Mouse (Mus musculus): ENCODE data around the gene Gls2. TPM values are rescaled to one million over a fixed set of nuclear protein-coding genes. Genes with fewer than 3 reads are reported as not detected.
"Not testable (repeated sequence)": the region's sequence is repeated elsewhere in the genome, so short reads cannot be mapped to it uniquely, and the experiment has no call there.

Gene Gls2
- polyA plus RNA-seq, 1 experiment from 2014 or later, result 1.3 TPM

GRCm38 (mm10) chr10:128208326-128208725, 14.1 kb downstream of the Gls2 start:
- H3K4me3 ChIP-seq (ENCODE audit: low read depth, low read length), result no peak overlapping the region
- no peaks in the 10 kb centered on the region for H3K36me3 ChIP-seq (ENCODE audit: control insufficient read depth, insufficient read depth, low read length)
- H3K4me1 ChIP-seq (ENCODE audit: control insufficient read depth, insufficient read depth, low read length), result peaks cover 9% of the 10 kb centered on the region; the same call in 1 of the 2 replicates
- H3K9ac ChIP-seq (ENCODE audit: low read depth, low read length), result no peak overlapping the region
- peaks cover 1% of the 10 kb centered on the region; the same call in 1 of the 2 replicates for H3K27me3 ChIP-seq (ENCODE audit: control insufficient read depth, insufficient read depth, low read length)
- WGBS (ENCODE audit: insufficient replicate concordance), result 90% methylated on average over 10 of the region's 10 CpGs
- ATAC-seq (replicated peaks; ENCODE audit: insufficient number of reproducible peaks, low FRiP score, low TSS enrichment), result no peak
- H3K4me2 ChIP-seq, result no peak overlapping the region
- H3K9me3 ChIP-seq (replicated peaks; ENCODE audit: control insufficient read depth, low read length), result no peaks in the 10 kb centered on the region
- no peak overlapping the region for H3K27ac ChIP-seq (ENCODE audit: low read depth, low read length)

GRCm38 (mm10) chr10:128209311-128210009, 15.2 kb downstream of the Gls2 start:
- H3K27me3 ChIP-seq (ENCODE audit: control insufficient read depth, insufficient read depth, low read length), result peaks cover 6% of the 10 kb centered on the region; the same call in 1 of the 2 replicates
- H3K9ac ChIP-seq (ENCODE audit: low read depth, low read length), result no peak overlapping the region
- no peak overlapping the region for H3K27ac ChIP-seq (ENCODE audit: low read depth, low read length)
- no peaks in the 10 kb centered on the region for H3K9me3 ChIP-seq (replicated peaks; ENCODE audit: control insufficient read depth, low read length)
- no peak overlapping the region for H3K4me2 ChIP-seq
- no peak for ATAC-seq (replicated peaks; ENCODE audit: insufficient number of reproducible peaks, low FRiP score, low TSS enrichment)
- 88% methylated on average over 11 of the region's 11 CpGs for WGBS (ENCODE audit: insufficient replicate concordance)
- peaks cover 9% of the 10 kb centered on the region; the same call in 1 of the 2 replicates for H3K4me1 ChIP-seq (ENCODE audit: control insufficient read depth, insufficient read depth, low read length)
- no peak overlapping the region for H3K4me3 ChIP-seq (ENCODE audit: low read depth, low read length)
- no peaks in the 10 kb centered on the region for H3K36me3 ChIP-seq (ENCODE audit: control insufficient read depth, insufficient read depth, low read length)

- H3K9ac ChIP-seq (ENCODE audit: low read depth, low read length), result no peak overlapping the region
Observed at GRCm38 (mm10) chr10:128210131-128210530, 15.9 kb downstream of the Gls2 start.

GRCm38 (mm10) chr10:128210954-128211353, 16.7 kb downstream of the Gls2 start:
- Histone ChIP-seq H3K4me2 (peak overlapping the region; percentile 96), H3K4me1 (ENCODE audit: control insufficient read depth, insufficient read depth, low read length) (peaks cover 9% of the 10 kb centered on the region; the same call in 1 of the 2 replicates), H3K36me3 (ENCODE audit: control insufficient read depth, insufficient read depth, low read length) (no peaks in the 10 kb centered on the region), H3K9me3 (replicated peaks; ENCODE audit: control insufficient read depth, low read length) (no peaks in the 10 kb centered on the region), H3K9ac (ENCODE audit: low read depth, low read length) (peak overlapping the region; percentile 82), H3K27ac (ENCODE audit: low read depth, low read length) (no peak overlapping the region), H3K4me3 (ENCODE audit: low read depth, low read length) (peak overlapping the region; percentile 76), H3K27me3 (ENCODE audit: control insufficient read depth, insufficient read depth, low read length) (peaks cover 6% of the 10 kb centered on the region; the same call in 1 of the 2 replicates)
- WGBS (ENCODE audit: insufficient replicate concordance), result 25% methylated on average over 14 of the region's 14 CpGs
- no peak for ATAC-seq (replicated peaks; ENCODE audit: insufficient number of reproducible peaks, low FRiP score, low TSS enrichment)

More at GRCm38 (mm10) chr10:128210131-128210530, 15.9 kb downstream of the Gls2 start:
- Histone ChIP-seq H3K4me1 (ENCODE audit: control insufficient read depth, insufficient read depth, low read length) (peaks cover 9% of the 10 kb centered on the region; the same call in 1 of the 2 replicates), H3K27me3 (ENCODE audit: control insufficient read depth, insufficient read depth, low read length) (peaks cover 6% of the 10 kb centered on the region; the same call in 1 of the 2 replicates), H3K9me3 (replicated peaks; ENCODE audit: control insufficient read depth, low read length) (no peaks in the 10 kb centered on the region), H3K4me2 (no peak overlapping the region; the same call in 1 of the 2 replicates), H3K27ac (ENCODE audit: low read depth, low read length) (no peak overlapping the region), H3K36me3 (ENCODE audit: control insufficient read depth, insufficient read depth, low read length) (no peaks in the 10 kb centered on the region), H3K4me3 (ENCODE audit: low read depth, low read length) (no peak overlapping the region)
- no peak for ATAC-seq (replicated peaks; ENCODE audit: insufficient number of reproducible peaks, low FRiP score, low TSS enrichment)
- WGBS (ENCODE audit: insufficient replicate concordance), result 95% methylated on average over 2 of the region's 2 CpGs

GRCm38 (mm10) chr10:128211390-128212108, 17.3 kb downstream of the Gls2 start, which contains the start of gene Spryd4:
Gene Spryd4, minus strand, starts transcription at chr10:128211807.
- Histone ChIP-seq H3K4me3 (ENCODE audit: low read depth, low read length) (peak within 1 kb of the TSS; percentile 76), H3K27ac (ENCODE audit: low read depth, low read length) (peak within 1 kb of the TSS; percentile 35; the same call in 1 of the 2 replicates), H3K4me2 (peak within 1 kb of the TSS; percentile 96), H3K4me1 (ENCODE audit: control insufficient read depth, insufficient read depth, low read length) (peaks cover 9% of the 10 kb centered on the region; the same call in 1 of the 2 replicates), H3K36me3 (ENCODE audit: control insufficient read depth, insufficient read depth, low read length) (no peaks in the 10 kb centered on the region), H3K9me3 (replicated peaks; ENCODE audit: control insufficient read depth, low read length) (no peaks in the 10 kb centered on the region), H3K9ac (ENCODE audit: low read depth, low read length) (peak within 1 kb of the TSS; percentile 82), H3K27me3 (ENCODE audit: control insufficient read depth, insufficient read depth, low read length) (peaks cover 6% of the 10 kb centered on the region; the same call in 1 of the 2 replicates)
- ATAC-seq (replicated peaks; ENCODE audit: insufficient number of reproducible peaks, low FRiP score, low TSS enrichment), result peak; percentile 91
- WGBS (ENCODE audit: insufficient replicate concordance), result under 1% methylated on average over 30 of the region's 30 CpGs

- no peak for ATAC-seq (replicated peaks; ENCODE audit: insufficient number of reproducible peaks, low FRiP score, low TSS enrichment)
- H3K36me3 ChIP-seq (ENCODE audit: control insufficient read depth, insufficient read depth, low read length), result no peaks in the 10 kb centered on the region
- H3K27ac ChIP-seq (ENCODE audit: low read depth, low read length), result peak overlapping the region; percentile 35; the same call in 1 of the 2 replicates
- 37% methylated on average over 6 of the region's 6 CpGs for WGBS (ENCODE audit: insufficient replicate concordance)
- H3K27me3 ChIP-seq (ENCODE audit: control insufficient read depth, insufficient read depth, low read length), result peaks cover 6% of the 10 kb centered on the region; the same call in 1 of the 2 replicates
- peak overlapping the region; percentile 96 for H3K4me2 ChIP-seq
- H3K4me3 ChIP-seq (ENCODE audit: low read depth, low read length), result peak overlapping the region; percentile 76
- peak overlapping the region; percentile 82; the same call in 1 of the 2 replicates for H3K9ac ChIP-seq (ENCODE audit: low read depth, low read length)
- H3K4me1 ChIP-seq (ENCODE audit: control insufficient read depth, insufficient read depth, low read length), result peaks cover 9% of the 10 kb centered on the region; the same call in 1 of the 2 replicates
- no peaks in the 10 kb centered on the region for H3K9me3 ChIP-seq (replicated peaks; ENCODE audit: control insufficient read depth, low read length)
Observed at GRCm38 (mm10) chr10:128212148-128212547, 17.9 kb downstream of the Gls2 start.

- Histone ChIP-seq H3K4me2 (peak overlapping the region; percentile 65), H3K4me1 (ENCODE audit: control insufficient read depth, insufficient read depth, low read length) (peaks cover 9% of the 10 kb centered on the region; the same call in 1 of the 2 replicates), H3K9me3 (replicated peaks; ENCODE audit: control insufficient read depth, low read length) (no peaks in the 10 kb centered on the region), H3K27ac (ENCODE audit: low read depth, low read length) (no peak overlapping the region), H3K9ac (ENCODE audit: low read depth, low read length) (peak overlapping the region; percentile 66), H3K36me3 (ENCODE audit: control insufficient read depth, insufficient read depth, low read length) (no peaks in the 10 kb centered on the region), H3K4me3 (ENCODE audit: low read depth, low read length) (peak overlapping the region; percentile 33), H3K27me3 (ENCODE audit: control insufficient read depth, insufficient read depth, low read length) (peaks cover 6% of the 10 kb centered on the region; the same call in 1 of the 2 replicates)
- ATAC-seq (replicated peaks; ENCODE audit: insufficient number of reproducible peaks, low FRiP score, low TSS enrichment), result peak; percentile 36; the same call in 1 of the 2 replicates
- WGBS (ENCODE audit: insufficient replicate concordance), result 2% methylated on average over 18 of the region's 18 CpGs
Observed at GRCm38 (mm10) chr10:128212871-128213323, 18.6 kb downstream of the Gls2 start.

GRCm38 (mm10) chr10:128214112-128214511, 19.9 kb downstream of the Gls2 start:
- H3K27ac ChIP-seq (ENCODE audit: low read depth, low read length); H3K4me1 ChIP-seq (ENCODE audit: control insufficient read depth, insufficient read depth, low read length); H3K36me3 ChIP-seq (ENCODE audit: control insufficient read depth, insufficient read depth, low read length); ATAC-seq (replicated peaks; ENCODE audit: insufficient number of reproducible peaks, low FRiP score, low TSS enrichment); H3K4me3 ChIP-seq (ENCODE audit: low read depth, low read length); H3K4me2 ChIP-seq; H3K27me3 ChIP-seq (ENCODE audit: control insufficient read depth, insufficient read depth, low read length); H3K9me3 ChIP-seq (replicated peaks; ENCODE audit: control insufficient read depth, low read length); H3K9ac ChIP-seq (ENCODE audit: low read depth, low read length): not testable (repeated sequence)
- WGBS (ENCODE audit: insufficient replicate concordance), result 84% methylated on average over 4 of the region's 4 CpGs
